Mouse (Mus musculus) MEL (cell line): ENCODE measurements around the gene Ptprj.
"Not testable (repeated sequence)": the region's sequence is repeated elsewhere in the genome, so short reads cannot be mapped to it uniquely, and the experiment has no call there.

Source experiments
- CTCF ChIP-seq, 3 experiments: IDR thresholded peaks in 2 of 3; conservative IDR thresholded peaks in 1 of 3; 2 replicates each; pipeline ENCODE4 v1.5.1; 2011 to 2012; ENCODE audit warnings: low read length in 3 of 3, low read depth in 2 of 3, mild to moderate bottlenecking in 2 of 3, improper control_type of control experiment in 1 of 3, inconsistent platforms in 1 of 3, mixed read lengths in 1 of 3, moderate library complexity in 1 of 3; ENCODE audit not compliant: control insufficient read depth in 1 of 3, insufficient read depth in 1 of 3, poor library complexity in 1 of 3, severe bottlenecking in 1 of 3
- GATA1 ChIP-seq: IDR thresholded peaks from 2 replicates; pipeline ENCODE4 v1.6.1; 2011; ENCODE audit warnings: low read depth, low read length, improper control_type of control experiment
- KAT2A ChIP-seq: conservative IDR thresholded peaks from 2 replicates; pipeline ENCODE4 v1.6.1; 2012; ENCODE audit warnings: low read depth, low read length, improper control_type of control experiment, inconsistent platforms
- POLR2A ChIP-seq, 2 experiments: IDR thresholded peaks; 2 replicates each; pipeline ENCODE4 v1.6.1; 2011 to 2012; ENCODE audit warnings: low read length in 2 of 2, mild to moderate bottlenecking in 2 of 2, control low read depth in 1 of 2, improper control_type of control experiment in 1 of 2, low read depth in 1 of 2, moderate library complexity in 1 of 2; ENCODE audit not compliant: control insufficient read depth in 1 of 2, insufficient read depth in 1 of 2, poor library complexity in 1 of 2
- USF2 ChIP-seq, 2 experiments: IDR thresholded peaks; 2 replicates each; pipeline ENCODE4 v1.6.1; 2011 to 2012; ENCODE audit warnings: improper control_type of control experiment in 2 of 2, low read length in 2 of 2, borderline replicate concordance in 1 of 2, inconsistent platforms in 1 of 2, low read depth in 1 of 2, mild to moderate bottlenecking in 1 of 2; ENCODE audit not compliant: insufficient read depth in 1 of 2

- not testable (repeated sequence) for TF ChIP-seq POLR2A (IDR thresholded peaks at IDR 0.05; ENCODE audit: control insufficient read depth in 1 of 2, insufficient read depth in 1 of 2, low read depth in 1 of 2, low read length in 2 of 2, poor library complexity in 1 of 2); GATA1; CTCF (IDR thresholded peaks at IDR 0.05 in 2 of 3, conservative IDR thresholded peaks at IDR 0.05 in 1 of 3; ENCODE audit: control insufficient read depth in 1 of 3, insufficient read depth in 1 of 3, low read depth in 2 of 3, low read length in 3 of 3, poor library complexity in 1 of 3, severe bottlenecking in 1 of 3); KAT2A; USF2 (IDR thresholded peaks at IDR 0.05; ENCODE audit: borderline replicate concordance in 1 of 2, insufficient read depth in 1 of 2, low read depth in 1 of 2, low read length in 2 of 2)
Observed at GRCm38 (mm10) chr2:90398633-90399107, 181.8 kb downstream of the Ptprj start, which contains the start of gene Olfr1274-ps.
